Mouse (Mus musculus): ENCODE results near the gene Lyzl4.

The Lyzl4 gene

DNA sequence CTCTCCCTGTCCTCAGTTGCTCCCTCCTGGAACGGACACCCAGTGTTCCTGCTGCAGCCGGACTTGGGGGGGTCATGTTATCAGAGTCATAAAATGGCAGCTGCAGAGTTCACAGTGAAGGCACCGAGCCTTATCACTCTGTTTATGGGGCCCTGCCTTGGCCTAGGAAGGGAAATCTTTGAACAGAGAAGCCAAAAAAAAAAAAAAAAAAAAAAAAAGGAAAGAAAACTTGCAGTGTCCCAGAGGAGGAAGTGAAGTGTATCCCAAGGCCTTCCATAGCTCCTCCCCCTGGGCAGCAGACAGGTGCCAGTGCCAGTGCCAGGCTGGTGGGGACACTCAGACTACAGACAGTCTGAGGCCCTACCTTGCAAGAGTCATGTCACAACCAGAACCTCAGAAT lies 3.0 kb upstream of the Lyzl4 start:
- no peak for DNase-seq

DNA sequence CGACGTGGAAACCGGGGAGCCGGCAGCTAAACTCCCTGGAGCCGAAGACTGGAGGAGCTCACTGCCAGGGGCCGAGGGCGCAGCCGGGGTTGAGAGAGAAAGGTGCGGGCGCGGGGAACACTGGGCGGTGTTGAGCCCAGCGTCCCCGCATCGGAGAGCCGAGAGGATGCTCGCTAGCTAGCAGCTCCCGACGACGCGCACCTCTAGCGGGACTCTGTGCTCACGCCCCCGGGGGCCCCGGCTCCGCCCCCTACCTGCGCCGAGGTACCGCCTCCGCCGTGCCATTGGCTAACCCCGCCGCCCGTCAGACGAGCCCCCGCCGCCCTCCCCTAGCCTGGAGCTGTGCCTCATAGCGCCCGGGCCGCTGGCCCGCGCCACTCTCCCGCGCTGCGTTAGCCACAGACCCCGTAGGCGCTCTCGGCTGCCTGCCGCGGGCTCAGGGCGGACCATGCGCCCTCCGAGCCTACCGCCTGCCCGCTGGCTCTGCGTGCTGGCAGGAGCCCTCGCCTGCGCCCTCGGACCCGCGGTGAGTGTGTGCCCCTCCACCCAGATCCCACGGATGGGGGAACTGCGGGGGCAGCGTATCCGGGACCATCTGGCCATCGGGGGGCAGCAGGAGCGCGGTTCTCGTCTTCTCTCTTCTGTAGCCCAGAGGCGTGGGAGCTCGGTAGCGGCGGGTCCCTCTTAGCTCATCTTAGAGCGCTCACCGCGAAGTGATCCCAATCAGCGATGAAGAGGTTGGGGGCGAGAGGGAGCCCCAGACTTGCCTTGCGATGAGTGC lies 695 bp upstream of the Lyzl4 start, which contains the start of gene Vipr1:
TSS of gene Vipr1 (plus strand) at position 316 of the 781 bp plus-strand sequence.
- DNase-seq: peak; percentile 62

DNA sequence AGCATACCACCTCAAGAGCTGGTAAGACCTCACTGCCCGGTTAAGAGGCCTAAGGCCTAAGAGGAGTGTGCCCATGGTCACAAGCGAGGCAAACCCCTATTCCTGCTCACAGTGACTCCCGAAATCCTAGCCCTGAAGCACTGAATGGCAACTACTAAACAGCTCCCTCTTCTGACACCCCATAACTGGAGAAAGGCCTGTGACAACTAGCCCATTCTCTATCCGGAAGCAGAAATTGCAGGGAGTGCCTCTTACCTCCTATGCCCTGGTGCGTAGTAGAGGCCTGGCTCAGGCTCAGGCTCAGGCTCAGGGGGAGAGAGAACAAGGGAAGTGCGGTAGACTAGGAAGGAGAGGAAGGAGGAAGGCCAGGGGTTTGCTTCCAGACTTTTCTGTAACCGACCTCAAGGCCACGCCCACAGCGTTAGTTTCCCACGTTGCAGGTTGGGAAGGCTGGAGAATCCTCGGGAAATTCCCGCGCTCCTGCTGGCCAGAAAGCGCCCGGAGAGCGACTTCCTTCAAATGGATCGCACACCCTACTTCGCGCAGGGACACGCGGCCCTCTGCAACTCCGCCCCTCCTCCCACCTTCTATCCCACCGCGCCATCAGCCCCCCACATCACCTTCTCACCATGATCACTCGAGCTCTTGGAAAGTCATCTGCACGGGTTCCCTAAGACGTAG lies 521 bp downstream of the Lyzl4 start:
- no peak for DNase-seq

DNA sequence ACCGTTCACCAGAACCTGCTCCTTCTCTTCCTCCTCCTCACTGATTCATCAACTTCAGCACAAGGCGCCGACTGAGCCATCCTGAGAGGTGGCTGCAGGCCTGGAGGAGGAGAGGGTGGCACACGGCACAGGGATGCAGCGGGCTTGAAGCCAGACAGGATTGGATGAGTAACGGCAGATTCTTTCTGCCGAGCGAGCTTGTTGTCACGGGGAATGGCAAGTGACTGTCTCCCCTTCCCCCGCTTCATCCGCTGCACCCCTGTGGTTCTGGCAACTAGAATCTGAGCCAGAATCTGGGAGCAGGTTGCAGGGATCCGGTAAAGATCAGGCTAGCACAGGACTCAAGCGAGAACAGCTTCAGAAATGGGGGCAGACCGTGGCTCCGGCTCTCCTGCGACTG lies 2.1 kb downstream of the Lyzl4 start:
- no peak for DNase-seq

DNA sequence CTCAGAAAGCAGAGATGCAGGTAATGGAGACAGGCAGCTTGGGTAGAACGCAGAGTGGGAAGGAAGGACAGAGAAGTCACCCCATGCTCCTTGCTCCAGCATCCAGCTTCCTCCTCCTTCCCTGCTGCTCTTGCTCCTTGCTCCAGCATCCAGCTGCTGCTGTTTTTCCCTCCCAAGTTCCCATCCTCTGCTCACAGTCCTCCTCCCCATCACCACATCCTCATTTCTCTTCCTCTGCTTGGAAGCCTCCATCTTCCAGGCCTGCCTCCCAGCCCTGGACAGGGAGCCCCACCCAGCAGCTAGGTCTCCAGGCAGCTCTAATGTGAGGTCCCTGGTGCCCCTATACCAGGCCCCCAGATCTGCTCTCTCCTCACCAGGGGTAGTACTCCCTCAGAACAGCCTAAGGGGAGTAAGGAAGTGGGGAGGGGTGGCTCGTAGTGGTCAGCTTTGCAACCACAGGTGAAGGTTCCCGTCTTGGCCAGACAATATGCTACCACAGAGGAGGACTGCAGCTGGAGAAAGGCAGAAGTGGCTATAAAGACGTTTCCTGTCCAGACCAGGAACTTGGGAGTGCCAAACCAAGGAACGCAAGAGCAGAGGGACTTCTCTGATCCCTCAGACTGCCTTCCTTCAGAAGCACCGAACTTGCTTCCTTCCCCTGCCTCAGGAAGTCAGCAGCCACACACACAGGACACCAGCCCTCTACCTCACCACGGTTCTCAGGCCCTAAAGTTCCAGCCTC lies 5.9 kb downstream of the Lyzl4 start:
- no peak for DNase-seq

DNA sequence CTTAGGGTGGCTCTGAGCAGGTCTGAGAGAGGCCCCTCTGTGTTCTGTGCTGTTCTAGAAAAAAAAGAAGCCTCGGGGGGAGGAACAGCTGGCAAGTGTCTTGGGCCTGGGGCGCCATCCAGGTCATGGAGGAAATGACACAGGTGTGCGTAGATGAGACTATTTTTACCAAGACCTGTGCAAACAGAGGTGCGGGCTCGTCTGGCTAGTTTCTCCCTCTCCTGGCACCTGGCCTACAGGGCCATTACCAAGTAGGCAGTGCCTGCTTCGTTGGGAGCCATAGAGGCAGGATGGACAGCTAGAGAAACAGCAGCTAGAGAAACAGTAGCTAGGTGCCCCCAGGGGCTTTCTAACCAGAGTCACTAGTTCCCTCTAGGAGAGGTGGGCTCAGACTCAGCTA lies 8.6 kb downstream of the Lyzl4 start:
- DNase-seq: no peak

DNA sequence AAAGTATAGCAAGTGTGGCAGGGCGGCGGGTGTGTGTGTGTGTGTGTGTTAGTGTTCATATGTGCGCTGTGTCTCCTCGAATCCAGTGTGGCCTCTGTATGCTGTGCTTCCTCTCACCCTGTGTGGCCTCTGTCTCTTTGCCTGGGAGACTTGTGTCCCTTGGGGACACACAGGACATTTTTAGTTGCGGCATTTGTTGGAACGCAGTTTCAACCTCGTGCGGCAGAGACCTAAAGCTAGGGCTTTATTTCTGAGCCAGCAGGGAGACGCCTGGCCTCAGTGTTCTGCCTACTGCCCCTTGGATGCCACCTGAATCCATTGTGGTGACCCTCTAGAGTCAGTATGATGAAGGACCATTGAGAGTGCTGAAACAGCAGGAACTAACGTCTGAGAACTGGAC lies 9.0 kb downstream of the Lyzl4 start:
- no peak for DNase-seq

DNA sequence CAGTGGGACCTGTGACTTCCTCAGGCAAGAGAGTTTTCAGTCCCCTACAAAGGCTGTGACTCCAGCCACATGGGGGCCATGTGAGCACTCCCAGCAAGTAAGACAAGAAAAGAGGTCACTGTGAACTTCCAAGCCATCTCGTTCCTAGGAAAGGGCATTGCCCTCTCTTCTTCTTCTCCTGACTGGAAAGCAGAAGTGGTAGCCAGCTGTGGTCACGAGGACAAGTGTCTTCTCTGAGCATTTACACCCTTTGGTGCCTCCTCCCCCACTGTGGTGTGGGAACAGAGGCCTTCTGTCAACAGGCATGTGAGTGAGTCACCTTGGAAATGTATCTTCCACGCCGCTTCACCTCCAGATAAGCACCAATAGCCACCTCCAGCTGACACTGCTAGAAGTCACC lies 9.9 kb downstream of the Lyzl4 start:
- DNase-seq: no peak

DNA sequence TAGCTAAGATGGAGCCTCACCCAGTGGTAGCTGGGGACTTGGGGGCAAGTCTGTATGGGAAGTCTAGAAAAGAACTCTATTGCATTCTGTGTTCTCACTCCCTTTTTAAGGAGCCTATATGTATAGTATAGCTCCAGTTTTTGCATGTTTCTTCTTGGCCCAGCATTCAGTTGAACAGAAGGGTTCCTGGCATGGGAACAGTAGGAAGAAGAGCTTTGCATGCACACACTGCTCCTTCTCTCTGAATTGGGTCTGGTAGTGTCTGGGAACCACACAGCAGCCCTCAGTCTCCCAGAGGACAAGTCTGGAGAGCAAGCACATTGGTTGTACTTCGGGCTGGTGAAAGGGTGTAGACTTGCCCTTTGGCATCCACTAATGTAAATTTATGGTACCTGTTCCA lies 11.3 kb downstream of the Lyzl4 start:
- no peak for DNase-seq

DNA sequence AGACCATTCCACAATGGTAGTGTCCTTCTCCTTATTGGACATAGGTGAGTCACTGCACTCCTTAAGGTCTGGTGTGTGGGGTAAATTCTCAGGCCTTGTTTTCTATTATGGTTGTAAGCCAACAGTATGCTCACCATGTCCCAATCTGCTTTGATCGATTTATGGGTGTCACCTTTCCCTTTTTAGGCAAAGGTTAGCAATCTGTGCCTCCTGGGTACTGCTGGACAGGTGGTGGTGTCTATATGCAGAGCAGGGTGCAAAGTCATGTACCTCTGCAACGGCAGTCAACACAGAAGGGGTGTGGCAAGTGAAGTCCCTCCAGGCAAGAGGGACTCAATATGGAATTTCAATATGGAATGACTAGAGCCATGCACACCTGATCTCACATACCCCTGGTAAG lies 17.0 kb downstream of the Lyzl4 start:
- DNase-seq: no peak

DNA sequence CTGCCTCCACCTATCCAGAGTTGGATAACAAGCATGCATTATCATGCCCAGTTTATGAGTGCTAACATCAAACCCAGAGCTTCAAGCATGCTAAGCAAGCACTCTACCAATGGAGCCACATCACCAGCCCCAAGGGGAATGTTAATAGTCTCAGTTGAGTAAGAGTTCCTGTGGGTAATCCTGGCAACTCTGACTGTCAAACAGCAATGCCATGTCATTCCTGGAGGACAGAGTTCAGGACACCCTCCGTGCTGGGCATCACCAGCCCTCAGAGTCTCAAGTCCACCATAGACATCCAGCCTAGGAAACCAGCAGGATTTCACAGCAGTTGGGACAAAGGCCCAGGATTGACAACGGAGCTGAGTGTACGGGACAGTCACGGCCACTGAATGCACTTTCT lies 18.7 kb downstream of the Lyzl4 start:
- no peak for DNase-seq

DNA sequence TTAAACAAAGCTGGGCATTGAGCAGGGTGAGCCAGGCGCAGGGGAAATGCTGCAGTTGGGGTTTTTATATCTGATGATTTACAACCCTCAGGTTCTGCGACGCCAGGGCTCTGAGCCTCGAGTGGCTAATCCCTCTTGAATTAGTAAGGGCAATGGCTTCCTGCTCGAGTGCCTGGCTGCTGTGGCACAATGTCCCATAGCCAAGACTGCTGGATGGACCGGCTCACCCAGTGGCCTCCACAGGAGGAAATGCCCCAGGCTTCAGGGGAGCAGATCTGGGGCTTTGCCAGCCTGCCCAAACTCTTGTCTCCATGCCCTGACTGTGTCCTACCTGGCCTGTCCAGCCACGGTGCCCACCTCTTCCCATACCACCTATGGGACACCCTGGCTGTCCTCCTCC lies 22.5 kb downstream of the Lyzl4 start:
- DNase-seq: no peak

DNA sequence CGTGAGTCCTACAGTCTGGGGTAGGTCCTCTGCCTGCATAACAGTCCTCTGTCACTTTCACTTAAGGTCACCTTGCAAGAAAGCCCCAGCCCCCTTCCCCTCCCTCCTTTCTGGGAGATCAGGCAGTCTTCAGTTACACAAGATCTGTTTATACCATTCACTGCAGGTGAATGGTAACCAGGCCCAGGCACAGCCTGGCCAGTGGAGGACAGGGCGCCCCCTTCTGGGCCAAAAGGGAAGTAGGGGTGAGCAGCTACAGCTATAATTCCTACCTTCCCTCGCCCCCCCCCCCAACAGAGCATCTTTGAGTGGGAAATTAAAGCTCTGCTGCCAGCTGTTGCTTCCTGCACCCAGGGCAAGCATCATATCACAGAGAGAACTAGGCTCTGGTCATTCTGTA lies 25.4 kb downstream of the Lyzl4 start:
- no peak for DNase-seq

DNA sequence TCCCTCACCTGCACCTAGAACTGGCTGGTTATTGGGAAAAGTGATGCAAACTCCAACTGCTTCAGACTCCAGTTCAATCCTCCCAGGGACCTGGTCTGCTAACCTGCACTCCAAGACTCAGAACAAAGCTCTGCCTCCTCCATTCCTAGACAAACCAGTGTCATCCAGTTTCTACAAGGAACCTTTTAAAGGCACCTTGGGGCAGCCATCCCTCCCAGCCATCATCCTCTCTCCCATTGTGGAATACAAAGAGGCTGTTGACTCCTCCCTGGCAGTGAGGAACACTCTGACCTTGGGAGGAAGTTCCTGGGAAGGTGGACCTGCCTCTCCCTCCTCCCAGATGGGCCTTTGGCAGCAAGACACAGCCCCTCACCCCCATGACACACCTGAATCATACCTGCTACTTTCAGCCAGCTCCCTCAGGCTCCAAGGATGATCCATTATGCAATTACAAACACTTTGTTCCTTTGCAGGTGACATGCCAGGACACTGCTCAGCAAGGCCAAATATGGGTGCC lies 27.6 kb downstream of the Lyzl4 start:
- no peak for DNase-seq

DNA sequence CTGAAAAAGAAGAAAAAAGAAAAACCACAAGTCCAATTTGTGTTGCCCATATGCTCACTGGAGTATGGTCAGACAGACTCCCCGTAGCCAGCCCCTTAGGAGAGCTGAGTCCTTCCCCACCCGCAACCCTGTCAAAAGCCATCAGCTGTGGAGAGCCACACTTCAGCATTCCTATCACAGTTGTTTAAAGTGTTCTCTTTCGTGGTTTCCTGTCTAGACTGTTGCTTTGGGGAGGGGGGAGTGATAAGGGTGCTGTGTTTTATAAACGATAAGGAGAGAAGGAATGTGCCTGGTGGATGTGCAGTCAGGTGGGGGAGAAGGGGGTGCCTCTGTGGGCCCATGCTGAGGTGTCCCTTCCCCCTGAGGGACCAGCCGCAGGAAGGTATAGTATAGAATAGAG lies 28.7 kb downstream of the Lyzl4 start:
- DNase-seq: no peak

DNA sequence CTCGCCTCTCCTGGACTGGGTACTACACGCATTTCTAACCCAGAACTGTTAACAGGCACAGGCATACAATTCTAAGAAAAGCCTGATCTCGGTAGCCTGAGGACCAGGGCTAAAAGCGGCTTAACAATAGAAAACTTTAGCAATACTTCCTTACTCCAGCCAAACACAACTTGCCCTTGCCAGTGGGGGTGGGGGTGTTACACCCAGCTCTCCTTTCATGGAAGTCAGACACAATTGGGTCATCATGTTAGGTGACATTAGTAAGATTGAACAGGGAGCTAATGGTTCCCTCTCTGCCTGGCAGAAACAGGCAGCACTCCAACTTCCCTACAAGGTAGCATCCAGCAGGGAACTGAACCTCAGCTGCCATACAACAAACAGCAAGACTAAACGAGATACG lies 32.5 kb downstream of the Lyzl4 start:
- DNase-seq: no peak

DNA sequence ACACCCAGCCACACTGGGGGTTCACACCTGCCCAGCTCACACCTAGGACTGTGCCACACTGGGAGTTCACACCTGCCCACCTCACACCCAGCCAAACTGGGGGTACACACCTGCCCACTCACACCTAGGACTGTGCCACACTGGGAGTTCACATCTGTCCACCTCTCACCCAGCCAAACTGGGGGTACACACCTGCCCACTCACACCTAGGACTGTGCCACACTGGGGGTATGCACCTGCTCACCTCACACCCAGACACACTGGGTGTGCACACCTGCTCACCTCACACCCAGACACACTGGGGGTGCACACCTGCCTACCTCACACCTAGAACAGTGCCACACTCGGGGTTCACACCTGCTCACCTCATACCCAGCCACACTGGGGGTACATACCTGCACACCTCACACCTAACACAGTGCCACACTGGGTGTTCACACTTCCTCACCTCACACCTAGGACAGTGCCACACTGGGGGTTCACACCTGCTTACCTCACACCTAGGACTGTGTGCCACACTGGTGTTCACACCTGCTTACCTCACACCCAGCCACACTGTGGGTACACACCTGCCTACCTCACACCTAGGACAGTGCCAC lies 35.3 kb downstream of the Lyzl4 start:
- no peak for DNase-seq

DNA sequence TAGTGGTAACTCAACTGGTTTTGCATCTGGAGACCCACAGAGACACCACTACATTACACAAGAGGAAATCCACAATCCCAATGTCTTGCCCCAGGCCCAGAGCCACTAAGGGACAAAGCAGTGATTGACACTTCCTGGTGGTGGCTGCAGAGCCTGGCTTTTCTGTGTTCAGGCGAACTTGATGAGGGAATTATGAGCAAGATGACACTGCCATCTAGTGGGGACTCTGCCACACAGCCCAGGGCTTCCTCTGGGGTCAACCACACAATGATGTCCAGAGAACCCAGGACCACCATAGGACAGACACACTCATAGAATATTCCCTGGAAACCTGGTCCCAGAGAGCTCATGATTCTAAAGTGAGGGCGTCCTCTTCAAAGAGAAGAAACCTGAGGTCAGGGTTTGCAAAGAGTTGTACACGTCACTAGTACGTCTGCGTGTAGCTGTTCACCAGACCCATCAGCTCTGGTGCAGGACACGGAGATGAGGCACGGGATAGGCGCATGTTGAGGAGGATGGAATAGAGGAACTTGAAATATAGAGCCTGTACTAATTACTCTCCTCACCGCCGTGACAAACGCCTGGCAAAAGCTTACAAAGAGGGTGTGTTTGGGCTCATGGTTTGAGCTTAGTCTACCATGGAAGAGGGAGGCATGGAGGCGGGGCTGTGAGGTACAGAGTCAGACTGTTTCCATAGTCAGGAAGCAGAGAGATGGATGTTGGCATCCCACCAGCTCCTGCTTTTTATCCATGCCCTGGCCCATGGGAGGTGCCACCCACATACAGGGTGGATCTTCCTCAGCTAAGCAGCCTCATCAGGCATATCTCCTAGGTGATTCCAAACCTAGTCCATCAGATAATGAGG lies 36.2 kb downstream of the Lyzl4 start:
- peak; percentile 79 for DNase-seq

DNA sequence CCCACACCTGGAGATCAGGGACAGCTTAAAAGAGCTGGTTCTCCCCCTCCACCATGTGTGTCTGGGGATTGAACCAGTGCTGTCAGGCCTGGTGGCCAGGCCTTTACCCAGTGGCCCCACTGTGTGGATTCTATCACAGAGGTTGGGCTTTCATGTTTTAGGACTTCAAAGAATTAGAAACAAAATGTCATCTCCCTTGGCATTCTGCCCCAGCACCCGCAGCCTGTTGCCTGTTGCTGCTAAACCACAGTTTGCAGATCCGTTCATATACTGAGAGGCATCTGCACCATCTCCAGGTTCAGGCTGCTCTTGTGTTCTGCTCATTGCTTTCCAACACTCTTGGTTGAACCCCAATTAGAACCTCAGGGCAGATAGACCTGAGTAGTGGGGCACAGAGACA lies 39.5 kb downstream of the Lyzl4 start:
- DNase-seq: no peak

DNA sequence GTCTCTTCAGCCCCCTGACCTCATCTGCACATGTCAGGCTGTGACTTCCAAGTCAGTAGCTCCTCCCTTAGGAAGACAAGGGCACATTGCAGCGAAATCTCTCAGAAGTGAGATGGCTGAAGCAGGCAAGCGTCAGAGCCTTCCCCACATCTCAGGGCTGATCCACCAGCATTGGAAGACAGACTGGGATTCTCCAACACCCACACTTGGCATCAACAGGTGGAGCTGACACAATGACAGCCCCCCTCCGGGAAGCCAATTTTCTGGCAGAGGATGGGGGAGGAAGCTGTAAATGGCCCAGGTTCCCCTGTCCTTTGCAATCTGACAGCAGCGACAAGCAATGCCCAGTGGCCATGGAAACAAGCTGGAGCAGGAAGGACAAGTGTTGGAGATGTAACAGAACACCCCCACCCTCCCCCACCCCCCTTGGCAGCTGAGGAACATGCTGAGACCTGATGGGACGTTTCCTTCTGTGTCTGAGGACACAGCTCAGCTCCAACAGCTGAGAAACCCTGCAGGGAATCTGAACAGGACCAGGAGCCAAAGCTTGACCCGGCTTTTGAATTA lies 41.0 kb downstream of the Lyzl4 start:
- no peak for DNase-seq

DNA sequence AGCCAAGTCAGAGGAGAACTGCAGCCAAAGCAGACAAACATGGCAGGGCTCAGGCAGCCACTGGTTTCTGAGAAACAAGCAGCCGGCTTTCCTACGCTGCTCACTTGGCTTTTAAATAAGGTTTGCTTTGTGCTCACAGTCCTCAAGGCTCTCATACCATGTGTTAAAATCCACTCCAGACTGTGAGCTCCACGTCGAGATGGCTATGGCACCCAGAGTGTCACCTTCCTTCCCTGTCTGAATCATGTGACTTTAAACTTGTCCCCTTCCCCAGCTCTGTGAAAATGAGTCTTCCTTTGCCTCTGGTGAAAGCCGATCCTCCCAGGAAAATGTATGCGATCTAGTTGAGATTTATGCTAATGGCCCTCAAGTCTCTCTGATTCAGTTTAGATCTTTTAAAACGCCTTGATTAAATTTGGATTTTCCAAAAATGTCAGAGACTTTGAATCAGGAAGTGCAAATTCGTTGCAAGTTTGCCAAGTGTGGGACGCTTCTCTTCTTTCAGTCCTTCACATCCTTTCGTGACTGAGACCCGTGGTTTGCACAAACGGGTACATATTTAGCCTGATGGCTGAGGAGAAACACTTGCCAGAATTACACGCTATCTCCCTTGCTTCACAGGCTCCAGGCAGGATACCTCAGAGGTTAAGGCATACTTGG lies 41.6 kb downstream of the Lyzl4 start:
- no peak for DNase-seq
